Mouse (Mus musculus) heart, embryonic 12.5 days (tissue): ENCODE measurements around the gene Mmrn2. TPM values are rescaled to one million over a fixed set of nuclear protein-coding genes. Genes with fewer than 3 reads are reported as not detected.

ENCODE experiments used
- polyA plus RNA-seq: library from polyadenylated mRNA; unstranded; fragments of >200 nt; fragmentation: Nextera tagmentation; extraction: Ambion mirVana; gene quantifications from 2 replicates; pipeline ENCODE4 v1.2.1, GENCODE M21; 2016

Mmrn2 gene
- polyA plus RNA-seq, 1 experiment from 2014 or later, result 31.3 TPM

Other genes with a start within 250 kb of the Mmrn2 start
- 0.19 and 0.22 TPM in 2 replicates for gene Npy4r, start 223.0 kb upstream of the Mmrn2 start, polyA plus RNA-seq
- 0.27 and 0.80 TPM in 2 replicates for gene Gprin2, start 173.8 kb upstream of the Mmrn2 start, polyA plus RNA-seq
- 0.26 and 0.72 TPM in 2 replicates for gene Syt15, start 155.9 kb upstream of the Mmrn2 start, polyA plus RNA-seq
- gene Shld2, start 65.0 kb upstream of the Mmrn2 start, polyA plus RNA-seq, result 7.6 and 7.8 TPM in 2 replicates
- gene Glud1, start 64.7 kb upstream of the Mmrn2 start, polyA plus RNA-seq, result 66.4 and 70.8 TPM in 2 replicates
- not detected in 2 replicates for gene Fam25c, start 20.0 kb upstream of the Mmrn2 start, polyA plus RNA-seq
- gene Sncg, start 676 bp upstream of the Mmrn2 start, polyA plus RNA-seq, result 1.9 and 2.3 TPM in 2 replicates
- 53.9 and 58.0 TPM in 2 replicates for gene Bmpr1a, start 127.9 kb downstream of the Mmrn2 start, polyA plus RNA-seq
- not detected in 2 replicates for gene 9230112D13Rik, start 147.3 kb downstream of the Mmrn2 start, polyA plus RNA-seq
- 226 and 239 TPM in 2 replicates for gene Ldb3, start 213.2 kb downstream of the Mmrn2 start, polyA plus RNA-seq
- 4.3 and 4.9 TPM in 2 replicates for gene Opn4, start 224.7 kb downstream of the Mmrn2 start, polyA plus RNA-seq